ENCODE assay signal across 22 mouse cellular contexts in the genomic region with DNA sequence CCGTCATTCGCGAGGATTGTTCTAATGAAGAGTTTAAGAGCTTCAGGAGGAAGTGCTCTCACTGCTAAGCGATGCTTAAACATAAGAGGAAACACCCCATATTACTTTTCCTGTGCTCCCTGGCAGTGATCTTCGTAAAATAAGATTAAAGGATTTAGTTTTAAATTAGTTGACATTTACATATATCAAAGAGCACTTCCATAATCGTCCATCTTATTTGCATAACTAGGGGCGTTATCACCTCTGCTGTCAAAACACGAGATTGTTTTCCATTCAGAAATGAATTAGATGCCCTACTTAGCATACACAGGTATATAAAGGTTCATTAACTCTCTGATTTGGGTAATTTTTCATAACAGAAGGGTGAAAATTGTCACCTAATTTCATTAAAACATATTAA.
DNase-seq lines count a peak whose midpoint lies in the region; ATAC-seq and TF ChIP-seq lines count a peak whose summit lies in the region.
"Had no signal": no experiment of that assay in that cellular context is flagged by ENCODE, and none has a peak within 500 bp of the region (broad histone marks: within the 10 kb centered on the region; RNA-seq: fewer than 3 reads in every experiment).

No protein-coding gene starts in this region.

- no peak for TF ChIP-seq EP300 in heart, postnatal 0 days (IDR thresholded peaks at IDR 0.05; ENCODE audit: low read depth)
- TF ChIP-seq EP300 in lung, postnatal 0 days (IDR thresholded peaks at IDR 0.05) = no peak

- peaks cover 87% of the 10 kb centered on the region for H3K79me2 ChIP-seq in macrophage (ENCODE audit: inconsistent target)

- H3K9ac ChIP-seq in heart, postnatal 0 days (replicated peaks; ENCODE audit: low read depth, low read length) = no peak overlapping the region
- no peak overlapping the region for H3K9ac ChIP-seq in lung, postnatal 0 days (replicated peaks; ENCODE audit: low read depth)
- no peak overlapping the region for H3K9ac ChIP-seq in midbrain, embryonic 13.5 days (replicated peaks)
- H3K9ac ChIP-seq: embryonic facial prominence, embryonic 15.5 days; hindbrain, embryonic 15.5 days; intestine, embryonic 15.5 days; limb, embryonic 12.5 days; liver, embryonic 14.5 days had no signal

- WGBS in heart, postnatal 0 days = 54% methylated on average over 8 of the region's 8 CpGs
- 52% methylated on average over 8 of the region's 8 CpGs for WGBS in lung, postnatal 0 days
- 8% methylated on average over 8 of the region's 8 CpGs for WGBS in macrophage (ENCODE audit: missing documents)
- 54% methylated on average over 8 of the region's 8 CpGs for WGBS in midbrain, embryonic 13.5 days
- 83% methylated on average over 8 of the region's 8 CpGs for WGBS in embryonic facial prominence, embryonic 10.5 days

- H3K27ac ChIP-seq in heart, postnatal 0 days (ENCODE audit: low read depth) = peak overlapping the region; percentile 65
- H3K27ac ChIP-seq in lung, postnatal 0 days (ENCODE audit: low read length) = no peak overlapping the region
- H3K27ac ChIP-seq in macrophage = peak overlapping the region; percentile 91
- H3K27ac ChIP-seq in midbrain, embryonic 13.5 days = no peak overlapping the region
- H3K27ac ChIP-seq in embryonic facial prominence, embryonic 10.5 days (replicated peaks) = no peak overlapping the region
- H3K27ac ChIP-seq: embryonic facial prominence, embryonic 15.5 days; hindbrain, embryonic 15.5 days; intestine, embryonic 15.5 days; limb, embryonic 12.5 days; liver, embryonic 14.5 days; stomach, postnatal 0 days had no signal

- peak overlapping the region; percentile 53 for H3K4me2 ChIP-seq in heart, postnatal 0 days (ENCODE audit: low read depth, low read length)
- H3K4me2 ChIP-seq in lung, postnatal 0 days (replicated peaks; ENCODE audit: low read depth, low read length) = no peak overlapping the region; the same call in 1 of the 2 replicates
- no peak overlapping the region for H3K4me2 ChIP-seq in midbrain, embryonic 13.5 days (replicated peaks)
- H3K4me2 ChIP-seq: embryonic facial prominence, embryonic 15.5 days; hindbrain, embryonic 15.5 days; intestine, embryonic 15.5 days; limb, embryonic 12.5 days had no signal

- peaks cover 44% of the 10 kb centered on the region for H3K4me1 ChIP-seq in heart, postnatal 0 days (ENCODE audit: control insufficient read depth, insufficient read depth)
- H3K4me1 ChIP-seq in lung, postnatal 0 days (ENCODE audit: insufficient read depth, low read depth, low read length) = peaks cover 4% of the 10 kb centered on the region
- 0 out of 2 replicates have a peak, but pooled peaks cover 8% of the 10 kb centered on the region for H3K4me1 ChIP-seq in midbrain, embryonic 13.5 days (replicated peaks)
- H3K4me1 ChIP-seq in embryonic facial prominence, embryonic 10.5 days = peaks cover 24% of the 10 kb centered on the region
- H3K4me1 ChIP-seq: intestine, embryonic 15.5 days had no signal

- no peaks in the 10 kb centered on the region for H3K27me3 ChIP-seq in heart, postnatal 0 days (ENCODE audit: control insufficient read depth, insufficient read depth, low read length)
- no peaks in the 10 kb centered on the region for H3K27me3 ChIP-seq in lung, postnatal 0 days (replicated peaks; ENCODE audit: insufficient read depth, low read length)
- H3K27me3 ChIP-seq in midbrain, embryonic 13.5 days = peaks cover 10% of the 10 kb centered on the region; the same call in 1 of the 2 replicates
- no peaks in the 10 kb centered on the region for H3K27me3 ChIP-seq in embryonic facial prominence, embryonic 10.5 days (replicated peaks; ENCODE audit: low read depth, poor library complexity, severe bottlenecking)
- H3K27me3 ChIP-seq: embryonic facial prominence, embryonic 15.5 days; hindbrain, embryonic 15.5 days; intestine, embryonic 15.5 days; limb, embryonic 12.5 days; megakaryocyte, embryonic 14.5 days had no signal

- TF ChIP-seq CTCF in heart, postnatal 0 days (IDR thresholded peaks at IDR 0.05; ENCODE audit: low read depth) = no peak
- TF ChIP-seq CTCF in lung, postnatal 0 days (IDR thresholded peaks at IDR 0.05) = no peak

- no peak for ATAC-seq in heart, postnatal 0 days (ENCODE audit: insufficient read depth, low read depth)
- ATAC-seq in lung, postnatal 0 days = no peak
- no peak for ATAC-seq in midbrain, embryonic 13.5 days
- ATAC-seq: forebrain, embryonic 16.5 days; intestine, embryonic 15.5 days; midbrain, embryonic 16.5 days had no signal

- intact Hi-C loops in heart, postnatal 36 days (cut with DNase I) = loop anchor here (2.0 to 5.0 kb wide), 2 partner anchors 28 to 77 kb away; no protein-coding TSS in a partner anchor

- DNase-seq in heart, postnatal 0 days (ENCODE audit: low spot score) = no peak
- DNase-seq in heart, postnatal 36 days = no peak
- peak; percentile 21 for DNase-seq in lung, postnatal 0 days (ENCODE audit: low spot score)
- DNase-seq in lung, adult 18-20 months = no peak
- no peak for DNase-seq in embryonic facial prominence, embryonic 10.5 days (ENCODE audit: low spot score)
- DNase-seq: adrenal gland, adult 2 months; cerebellum, postnatal 14 days; embryo, embryonic 11 days; kidney, postnatal 36 days; layer of hippocampus, adult 9-11 months; right cerebral cortex, postnatal 25 days had no signal

- H3K4me3 ChIP-seq in heart, postnatal 0 days (ENCODE audit: low read depth, low read length) = peak overlapping the region; percentile 16; the same call in 1 of the 2 replicates
- H3K4me3 ChIP-seq in lung, postnatal 0 days (ENCODE audit: low read depth, low read length) = no peak overlapping the region
- H3K4me3 ChIP-seq in macrophage (ENCODE audit: inconsistent target) = no peak overlapping the region
- no peak overlapping the region for H3K4me3 ChIP-seq in midbrain, embryonic 13.5 days (replicated peaks)
- H3K4me3 ChIP-seq in embryonic facial prominence, embryonic 10.5 days = no peak overlapping the region
- H3K4me3 ChIP-seq: embryonic facial prominence, embryonic 15.5 days; hindbrain, embryonic 15.5 days; intestine, embryonic 15.5 days; limb, embryonic 12.5 days; megakaryocyte, embryonic 14.5 days had no signal

- no peaks in the 10 kb centered on the region for H3K9me3 ChIP-seq in heart, postnatal 0 days (replicated peaks; ENCODE audit: control insufficient read depth, low read length)
- H3K9me3 ChIP-seq in lung, postnatal 0 days (ENCODE audit: low read length) = no peaks in the 10 kb centered on the region
- H3K9me3 ChIP-seq in midbrain, embryonic 13.5 days = no peaks in the 10 kb centered on the region
- H3K9me3 ChIP-seq in embryonic facial prominence, embryonic 10.5 days = no peaks in the 10 kb centered on the region
- H3K9me3 ChIP-seq: embryonic facial prominence, embryonic 15.5 days; hindbrain, embryonic 15.5 days; intestine, embryonic 15.5 days; limb, embryonic 12.5 days; megakaryocyte, embryonic 14.5 days had no signal

- H3K36me3 ChIP-seq in heart, postnatal 0 days (replicated peaks; ENCODE audit: control insufficient read depth, insufficient read depth, low read length) = no peaks in the 10 kb centered on the region
- no peaks in the 10 kb centered on the region for H3K36me3 ChIP-seq in lung, postnatal 0 days (ENCODE audit: insufficient read depth, low read length)
- H3K36me3 ChIP-seq in macrophage (ENCODE audit: inconsistent target) = no peaks in the 10 kb centered on the region
- H3K36me3 ChIP-seq in midbrain, embryonic 13.5 days = no peaks in the 10 kb centered on the region
- no peaks in the 10 kb centered on the region for H3K36me3 ChIP-seq in embryonic facial prominence, embryonic 10.5 days (replicated peaks)
- H3K36me3 ChIP-seq: embryonic facial prominence, embryonic 15.5 days; hindbrain, embryonic 15.5 days; intestine, embryonic 15.5 days; limb, embryonic 12.5 days had no signal

Comparison
In these comparisons a context has a peak if more than half of its experiments do, and no peak if none do; other contexts are left out.
1. H3K27ac ChIP-seq: peak in heart, postnatal 0 days (single experiment) and macrophage (single experiment); none in lung, postnatal 0 days (single experiment), midbrain, embryonic 13.5 days (single experiment) and embryonic facial prominence, embryonic 10.5 days (single experiment).